Mouse (Mus musculus): ENCODE measurements at regions not wholly inside any gene's neighbourhood (a gene's known extent, or its start where the extent isn't known, plus 50 kb on each side); places are given as distances from the start of the nearest gene placed in this dataset.

- TF ChIP-seq GATA1 (IDR thresholded peaks at IDR 0.05; ENCODE audit: borderline replicate concordance, low read length) (no peak), FLI1 (IDR thresholded peaks at IDR 0.05; ENCODE audit: low read length) (no peak)
Observed at GRCm38 (mm10) chr9:115602772-115603171, 292.6 kb upstream of the Stt3b start.
